Mouse (Mus musculus): ENCODE measurements at regions not wholly inside any gene's neighbourhood (a gene's known extent, or its start where the extent isn't known, plus 50 kb on each side); places are given as distances from the start of the nearest gene placed in this dataset.

GRCm38 (mm10) chr5:118447366-118447765 is 113.1 kb upstream of the Med13l start:
- Histone ChIP-seq H3K4me1 (ENCODE audit: control insufficient read depth, insufficient read depth, low read length) (peaks cover 4% of the 10 kb centered on the region), H3K4me3 (ENCODE audit: insufficient read depth, low read length) (no peak overlapping the region), H3K27ac (ENCODE audit: insufficient read depth, low read length) (no peak overlapping the region)
- TF ChIP-seq POLR2A (IDR thresholded peaks at IDR 0.05; ENCODE audit: low read depth, low read length) (no peak), CTCF (IDR thresholded peaks at IDR 0.05; ENCODE audit: borderline replicate concordance, insufficient read depth, low read length) (no peak)

GRCm38 (mm10) chr5:118448884-118449515 is 111.5 kb upstream of the Med13l start:
- H3K27ac ChIP-seq (ENCODE audit: insufficient read depth, low read length), result no peak overlapping the region
- H3K4me3 ChIP-seq (ENCODE audit: insufficient read depth, low read length), result no peak overlapping the region
- H3K4me1 ChIP-seq (ENCODE audit: control insufficient read depth, insufficient read depth, low read length), result peaks cover 4% of the 10 kb centered on the region
- TF ChIP-seq POLR2A (IDR thresholded peaks at IDR 0.05; ENCODE audit: low read depth, low read length), result no peak
- TF ChIP-seq CTCF (IDR thresholded peaks at IDR 0.05; ENCODE audit: borderline replicate concordance, insufficient read depth, low read length), result no peak

DNA sequence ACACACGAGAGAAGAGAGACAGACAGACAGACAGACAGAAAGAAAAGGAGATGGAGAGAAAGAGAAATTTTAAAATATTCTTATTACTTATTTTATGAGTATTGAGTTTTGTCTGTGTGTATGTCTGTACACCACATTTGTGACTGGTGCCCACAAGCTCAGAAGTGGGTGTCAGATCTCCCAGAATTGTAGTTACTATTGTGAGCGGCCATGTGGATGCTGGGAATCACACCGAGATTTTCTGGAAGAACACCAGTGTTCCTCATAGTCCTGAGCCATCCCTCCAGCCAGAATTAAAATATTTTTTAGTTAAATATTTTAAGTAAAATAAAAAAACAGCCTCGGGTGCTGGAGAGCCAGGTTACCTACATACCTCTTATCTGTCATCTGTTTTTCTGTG is 110.6 kb upstream of the Med13l start:
- Histone ChIP-seq H3K27ac (ENCODE audit: insufficient read depth, low read length) (no peak overlapping the region), H3K4me3 (ENCODE audit: insufficient read depth, low read length) (no peak overlapping the region), H3K4me1 (ENCODE audit: control insufficient read depth, insufficient read depth, low read length) (peaks cover 4% of the 10 kb centered on the region)
- TF ChIP-seq POLR2A (IDR thresholded peaks at IDR 0.05; ENCODE audit: low read depth, low read length) (no peak), CTCF (IDR thresholded peaks at IDR 0.05; ENCODE audit: borderline replicate concordance, insufficient read depth, low read length) (no peak)

GRCm38 (mm10) chr5:118452052-118452451 is 108.4 kb upstream of the Med13l start:
- no peak for TF ChIP-seq CTCF (IDR thresholded peaks at IDR 0.05; ENCODE audit: borderline replicate concordance, insufficient read depth, low read length)
- TF ChIP-seq POLR2A (IDR thresholded peaks at IDR 0.05; ENCODE audit: low read depth, low read length), result no peak
- Histone ChIP-seq H3K4me3 (ENCODE audit: insufficient read depth, low read length) (no peak overlapping the region), H3K27ac (ENCODE audit: insufficient read depth, low read length) (no peak overlapping the region), H3K4me1 (ENCODE audit: control insufficient read depth, insufficient read depth, low read length) (peaks cover 4% of the 10 kb centered on the region)

- no peak overlapping the region for H3K27ac ChIP-seq (ENCODE audit: insufficient read depth, low read length)
- TF ChIP-seq POLR2A (IDR thresholded peaks at IDR 0.05; ENCODE audit: low read depth, low read length) (no peak), CTCF (IDR thresholded peaks at IDR 0.05; ENCODE audit: borderline replicate concordance, insufficient read depth, low read length) (no peak)
- H3K4me3 ChIP-seq (ENCODE audit: insufficient read depth, low read length), result no peak overlapping the region
- H3K4me1 ChIP-seq (ENCODE audit: control insufficient read depth, insufficient read depth, low read length), result peaks cover 4% of the 10 kb centered on the region
Observed at GRCm38 (mm10) chr5:118454096-118454495, 106.4 kb upstream of the Med13l start.

DNA sequence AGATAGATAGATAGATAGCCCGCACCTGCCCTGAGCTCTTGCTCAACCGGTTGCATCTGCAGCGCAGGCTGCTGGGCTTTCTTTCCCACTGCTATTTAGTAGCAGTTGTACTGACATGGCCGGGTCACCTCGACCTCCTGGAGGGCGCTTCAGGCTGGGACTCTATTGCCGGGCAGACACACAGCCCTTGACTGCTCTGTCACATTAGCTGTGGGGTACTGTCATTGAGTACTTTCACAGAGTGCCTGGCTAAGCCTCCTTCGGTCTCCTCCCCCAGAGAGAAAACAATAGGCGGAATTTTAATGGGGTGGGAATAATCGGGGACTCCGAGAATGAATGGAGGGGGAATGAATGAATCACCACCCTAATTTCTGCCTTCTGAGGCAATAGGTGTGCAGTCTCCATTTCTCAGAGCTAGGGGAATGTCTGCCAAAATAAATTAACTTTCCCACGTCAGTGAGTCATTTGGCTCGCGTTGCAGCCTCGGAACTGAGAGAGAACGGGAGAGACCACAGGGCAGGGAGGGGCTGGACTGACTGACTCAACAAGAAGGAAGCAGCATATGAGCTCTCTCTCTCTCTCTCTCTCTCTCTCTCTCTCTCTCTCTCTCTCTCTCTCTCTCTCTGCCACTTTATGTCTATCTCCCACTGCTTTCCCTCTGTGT is 101.6 kb upstream of the Med13l start:
- Histone ChIP-seq H3K4me3 (ENCODE audit: insufficient read depth, low read length) (peak overlapping the region; percentile 7; the same call in 1 of the 2 replicates), H3K27ac (ENCODE audit: insufficient read depth, low read length) (peak overlapping the region; percentile 87), H3K4me1 (ENCODE audit: control insufficient read depth, insufficient read depth, low read length) (peaks cover 6% of the 10 kb centered on the region; the same call in 1 of the 2 replicates)
- no peak for TF ChIP-seq CTCF (IDR thresholded peaks at IDR 0.05; ENCODE audit: borderline replicate concordance, insufficient read depth, low read length)
- TF ChIP-seq POLR2A (IDR thresholded peaks at IDR 0.05; ENCODE audit: low read depth, low read length), result peak; percentile 28

- peaks cover 6% of the 10 kb centered on the region; the same call in 1 of the 2 replicates for H3K4me1 ChIP-seq (ENCODE audit: control insufficient read depth, insufficient read depth, low read length)
- TF ChIP-seq POLR2A (IDR thresholded peaks at IDR 0.05; ENCODE audit: low read depth, low read length) (no peak), CTCF (IDR thresholded peaks at IDR 0.05; ENCODE audit: borderline replicate concordance, insufficient read depth, low read length) (no peak)
- H3K4me3 ChIP-seq (ENCODE audit: insufficient read depth, low read length), result peak overlapping the region; percentile 3; the same call in 1 of the 2 replicates
- H3K27ac ChIP-seq (ENCODE audit: insufficient read depth, low read length), result peak overlapping the region; percentile 87
Observed at GRCm38 (mm10) chr5:118459391-118459792, 101.1 kb upstream of the Med13l start.

GRCm38 (mm10) chr5:118461967-118462366 is 98.5 kb upstream of the Med13l start:
- Histone ChIP-seq H3K4me3 (ENCODE audit: insufficient read depth, low read length) (no peak overlapping the region), H3K27ac (ENCODE audit: insufficient read depth, low read length) (no peak overlapping the region), H3K4me1 (ENCODE audit: control insufficient read depth, insufficient read depth, low read length) (peaks cover 11% of the 10 kb centered on the region)
- TF ChIP-seq POLR2A (IDR thresholded peaks at IDR 0.05; ENCODE audit: low read depth, low read length), result no peak
- TF ChIP-seq CTCF (IDR thresholded peaks at IDR 0.05; ENCODE audit: borderline replicate concordance, insufficient read depth, low read length), result no peak

GRCm38 (mm10) chr5:118464931-118465801 is 95.3 kb upstream of the Med13l start:
- H3K27ac ChIP-seq (ENCODE audit: insufficient read depth, low read length), result peak overlapping the region; percentile 94
- H3K4me3 ChIP-seq (ENCODE audit: insufficient read depth, low read length), result no peak overlapping the region
- TF ChIP-seq CTCF (IDR thresholded peaks at IDR 0.05; ENCODE audit: borderline replicate concordance, insufficient read depth, low read length), result no peak
- peak; percentile 39; the same call in 1 of the 2 replicates for TF ChIP-seq POLR2A (IDR thresholded peaks at IDR 0.05; ENCODE audit: low read depth, low read length)
- H3K4me1 ChIP-seq (ENCODE audit: control insufficient read depth, insufficient read depth, low read length), result peaks cover 8% of the 10 kb centered on the region; the same call in 1 of the 2 replicates
